Mouse (Mus musculus) lung, adult 2 months (tissue): ENCODE measurements around the gene Cldn9. TPM values are rescaled to one million over a fixed set of nuclear protein-coding genes. Genes with fewer than 3 reads are reported as not detected.
A peak's percentile ranks its signal among the peaks of the same experiment; 100 is the strongest.

Experiments
- DNase-seq: peaks from one replicate; pipeline ENCODE4 v3.0.0; 2022
- H3K4me1 ChIP-seq: fragments of 200-500 bp; 2 replicates; pipeline ENCODE4 v1.6.1; 2011; ENCODE audit warnings: low read length; ENCODE audit not compliant: control insufficient read depth, insufficient read depth
- H3K4me3 ChIP-seq: fragments of 200-500 bp; replicated peaks from 2 replicates; pipeline ENCODE3; 2011; ENCODE audit warnings: low read depth, mild to moderate bottlenecking, control low read depth, low read length; ENCODE audit errors: extremely low read depth
- CTCF ChIP-seq: fragments of 200-500 bp; IDR thresholded peaks from 2 replicates; pipeline ENCODE4 v1.5.1; 2011; ENCODE audit warnings: mild to moderate bottlenecking, low read length, control low read depth; ENCODE audit not compliant: insufficient read depth
- POLR2A ChIP-seq: fragments of 200-500 bp; IDR thresholded peaks from 2 replicates; pipeline ENCODE4 v1.6.1; 2011; ENCODE audit warnings: low read depth, mild to moderate bottlenecking, control low read depth, low read length, borderline replicate concordance; ENCODE audit errors: extremely low read depth
- WGBS: fragments of 180-500 bp; shearing (Covaris S2); methylation state at CpG from one replicate; pipeline ENCODE4 v1.1.7; 2018; 5-methylcytosine and 5-hydroxymethylcytosine counted together
- polyA plus RNA-seq: library from polyadenylated mRNA; depleted of rRNA; stranded (reverse); fragments of >200 nt; gene quantifications from 2 replicates; pipeline ENCODE4 v1.2.3, GENCODE M21; 2012; rRNA removed

Gene Cldn9
- polyA plus RNA-seq, 1 experiment, result 0.07 TPM

- Histone ChIP-seq H3K4me3 (no peak overlapping the region), H3K4me1 (no peaks in the 10 kb centered on the region)
- WGBS, result 43% methylated on average over 2 of the region's 2 CpGs
- TF ChIP-seq POLR2A, result no peak
- no peak for TF ChIP-seq CTCF
- no peak for DNase-seq
Measured at GRCm38 (mm10) chr17:23654410-23654809, 29.4 kb downstream of the Cldn9 start.

- Histone ChIP-seq H3K4me1 (no peaks in the 10 kb centered on the region), H3K4me3 (no peak overlapping the region)
- TF ChIP-seq POLR2A (no peak), CTCF (no peak)
- no peak for DNase-seq
- WGBS, result 45% methylated on average over 6 of the region's 6 CpGs
Measured at GRCm38 (mm10) chr17:23654001-23654400, 29.8 kb downstream of the Cldn9 start.

- DNase-seq, result no peak
- 66% methylated on average over 2 of the region's 2 CpGs for WGBS
- TF ChIP-seq CTCF (no peak), POLR2A (no peak)
- Histone ChIP-seq H3K4me1 (no peaks in the 10 kb centered on the region), H3K4me3 (no peak overlapping the region)
Measured at GRCm38 (mm10) chr17:23653324-23653723, 30.5 kb downstream of the Cldn9 start.

- no peak for TF ChIP-seq POLR2A
- TF ChIP-seq CTCF, result no peak
- H3K4me1 ChIP-seq, result no peaks in the 10 kb centered on the region
- no peak overlapping the region for H3K4me3 ChIP-seq
- 68% methylated on average over 6 of the region's 6 CpGs for WGBS
- no peak for DNase-seq
Measured at GRCm38 (mm10) chr17:23651363-23651762, 32.5 kb downstream of the Cldn9 start.

- no peak for TF ChIP-seq POLR2A
- no peak for TF ChIP-seq CTCF
- 49% methylated on average over 10 of the region's 10 CpGs for WGBS
Measured at GRCm38 (mm10) chr17:23645894-23646293, 37.9 kb downstream of the Cldn9 start.

GRCm38 (mm10) chr17:23644613-23645495, 39.0 kb downstream of the Cldn9 start, which contains the start of gene Mmp25:
TSS of gene Mmp25 (minus strand) at chr17:23645277.
- 0 out of 2 replicates have a peak, but pooled peaks cover 3% of the 10 kb centered on the region for H3K4me1 ChIP-seq
- TF ChIP-seq POLR2A (no peak), CTCF (no peak)
- DNase-seq, result no peak
- H3K4me3 ChIP-seq, result peak within 1 kb of the TSS; percentile 13
- 3% methylated on average over 58 of the region's 58 CpGs for WGBS

More at GRCm38 (mm10) chr17:23645894-23646293, 37.9 kb downstream of the Cldn9 start:
- DNase-seq, result no peak
- H3K4me3 ChIP-seq, result no peak overlapping the region
- H3K4me1 ChIP-seq, result 0 out of 2 replicates have a peak, but pooled peaks cover 3% of the 10 kb centered on the region

Other genes starting within 250 kb of the Cldn9 start
- not detected in 2 replicates for gene Vmn2r117, start 204.3 kb downstream of the Cldn9 start, polyA plus RNA-seq
- gene Zfp213, start 119.8 kb downstream of the Cldn9 start, polyA plus RNA-seq, result 13.4 and 14.0 TPM in 2 replicates
- gene Zfp13, start 84.5 kb downstream of the Cldn9 start, polyA plus RNA-seq, result 14.9 and 15.2 TPM in 2 replicates
- gene Zscan10, start 83.2 kb downstream of the Cldn9 start, polyA plus RNA-seq, result 0.06 TPM in 1 of 2 replicates, not detected in the other
- gene Mmp25, start 38.7 kb downstream of the Cldn9 start, polyA plus RNA-seq, result 0.70 and 1.0 TPM in 2 replicates
- gene Bicdl2, start 23.5 kb downstream of the Cldn9 start, polyA plus RNA-seq, result 4.0 and 6.8 TPM in 2 replicates
- 284 and 321 TPM in 2 replicates for gene Hcfc1r1, start 10.4 kb downstream of the Cldn9 start, polyA plus RNA-seq
- 18.1 and 20.6 TPM in 2 replicates for gene Thoc6, start 10.1 kb downstream of the Cldn9 start, polyA plus RNA-seq
- 32.4 and 39.7 TPM in 2 replicates for gene Tnfrsf12a, start 6.6 kb downstream of the Cldn9 start, polyA plus RNA-seq
- 0.57 and 0.86 TPM in 2 replicates for gene Cldn6, start 4.8 kb downstream of the Cldn9 start, polyA plus RNA-seq
- not detected in 2 replicates for gene 1520401A03Rik, start 38.8 kb upstream of the Cldn9 start, polyA plus RNA-seq
- 21.8 and 25.3 TPM in 2 replicates for gene Pkmyt1, start 42.3 kb upstream of the Cldn9 start, polyA plus RNA-seq
- 59.8 and 63.5 TPM in 2 replicates for gene Paqr4, start 56.8 kb upstream of the Cldn9 start, polyA plus RNA-seq
- 0.81 and 1.1 TPM in 2 replicates for gene Kremen2, start 61.8 kb upstream of the Cldn9 start, polyA plus RNA-seq
- gene Flywch1, start 87.6 kb upstream of the Cldn9 start, polyA plus RNA-seq, result 37.1 and 39.1 TPM in 2 replicates
- 8.0 and 8.8 TPM in 2 replicates for gene Flywch2, start 102.1 kb upstream of the Cldn9 start, polyA plus RNA-seq
- gene Srrm2, start 106.5 kb upstream of the Cldn9 start, polyA plus RNA-seq, result 538 and 681 TPM in 2 replicates
- gene Elob, start 145.1 kb upstream of the Cldn9 start, polyA plus RNA-seq, result 470 and 498 TPM in 2 replicates
- gene Prss33, start 152.0 kb upstream of the Cldn9 start, polyA plus RNA-seq, result not detected in 2 replicates
- 5.1 TPM in 1 of 2 replicates, not detected in the other for gene Prss32, start 159.8 kb upstream of the Cldn9 start, polyA plus RNA-seq
- gene Prss41, start 160.1 kb upstream of the Cldn9 start, polyA plus RNA-seq, result 0.66 and 0.78 TPM in 2 replicates
- not detected in 2 replicates for gene Prss21, start 184.0 kb upstream of the Cldn9 start, polyA plus RNA-seq
- not detected in 2 replicates for gene Dcpp1, start 196.8 kb upstream of the Cldn9 start, polyA plus RNA-seq
- not detected in 2 replicates for gene Dcpp2, start 196.9 kb upstream of the Cldn9 start, polyA plus RNA-seq
- not detected in 2 replicates for gene Dcpp3, start 233.4 kb upstream of the Cldn9 start, polyA plus RNA-seq